Mouse (Mus musculus): ENCODE data around the gene Igf1r. TPM values are rescaled to one million over a fixed set of nuclear protein-coding genes. Genes with fewer than 3 reads are reported as not detected.

Gene Igf1r
- total and polyA plus RNA-seq, 3 experiments = 4.3 to 9.1 (median 6.1) TPM

DNA sequence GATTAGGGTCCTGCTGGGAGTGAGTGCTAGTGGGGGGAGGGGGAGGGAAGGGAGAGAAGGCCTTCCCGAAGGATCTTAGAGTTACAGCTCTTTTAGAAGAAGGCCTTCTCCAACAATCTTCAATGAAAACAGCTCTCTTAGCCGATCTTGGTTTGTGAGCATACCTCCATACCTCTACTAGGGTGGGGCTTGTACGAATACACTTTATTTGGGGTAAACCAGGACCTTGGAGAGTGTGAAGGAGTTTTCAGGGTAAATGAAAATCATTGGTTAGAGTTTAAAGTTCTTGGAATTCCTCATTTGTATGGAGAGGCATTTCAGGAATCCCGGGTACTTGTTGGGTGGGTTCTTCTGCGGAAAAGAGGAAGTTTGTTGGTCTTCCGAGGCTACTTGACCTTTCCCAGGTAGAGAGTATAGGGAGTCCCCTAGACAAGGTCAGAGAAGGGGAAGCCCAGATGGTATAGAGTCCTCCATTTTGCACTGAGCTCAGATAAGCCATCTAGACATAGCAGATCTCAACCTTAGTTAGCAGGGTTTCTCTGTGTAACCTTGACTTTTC, 307.0 kb downstream of the Igf1r start:
- Histone ChIP-seq H3K36me3 (replicated peaks) (no peaks in the 10 kb centered on the region), H3K9me3 (replicated peaks) (peaks cover 5% of the 10 kb centered on the region; the same call in 1 of the 2 replicates), H3K4me1 (ENCODE audit: insufficient read depth, low read depth, low read length) (no peaks in the 10 kb centered on the region), H3K27me3 (ENCODE audit: insufficient read depth, low read length) (peaks cover 12% of the 10 kb centered on the region; the same call in 1 of the 2 replicates), H3K4me3 (ENCODE audit: low read depth, low read length) (no peak overlapping the region)
- ATAC-seq (ENCODE audit: extremely low read depth, insufficient number of reproducible peaks, low FRiP score, poor library complexity, severe bottlenecking) (no peak), DNase-seq (ENCODE audit: low spot score) (no peak)
- no peak for TF ChIP-seq GATA1 (IDR thresholded peaks at IDR 0.05; ENCODE audit: borderline replicate concordance, low read length)
- TF ChIP-seq CTCF (IDR thresholded peaks at IDR 0.05; ENCODE audit: low read depth, low read length) = no peak
- no peak for TF ChIP-seq TAL1 (conservative IDR thresholded peaks at IDR 0.05; ENCODE audit: low read depth, low read length)

DNA sequence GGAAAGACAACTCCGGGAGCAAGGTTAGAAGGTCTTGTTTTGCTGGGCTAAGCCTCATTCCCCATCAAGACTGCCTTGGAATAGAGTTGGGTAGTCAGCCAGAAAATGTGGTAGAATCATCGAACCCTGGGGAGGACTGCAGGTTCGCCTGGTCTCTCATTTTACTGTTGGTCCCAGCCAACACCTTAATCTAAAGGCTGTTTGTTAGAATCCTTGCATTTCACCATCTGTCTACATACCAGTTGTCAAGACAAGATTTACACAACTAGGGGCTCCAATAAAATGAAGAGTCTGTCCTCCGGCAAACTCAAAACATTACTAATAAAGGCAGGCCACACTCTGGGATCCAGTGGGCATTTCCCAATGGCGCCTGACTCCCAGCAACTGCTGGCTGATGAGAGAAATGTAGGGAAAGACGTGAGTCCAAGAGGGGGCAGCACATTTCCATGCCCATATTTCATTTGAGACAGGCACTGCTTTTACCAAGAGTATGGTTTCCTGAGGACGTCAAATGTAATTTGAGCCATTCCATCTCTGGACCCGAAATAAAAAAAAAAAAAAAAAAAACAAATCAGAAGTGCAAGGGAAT, 310.1 kb downstream of the Igf1r start:
- H3K27me3 ChIP-seq (ENCODE audit: insufficient read depth, low read length) = peaks cover 18% of the 10 kb centered on the region
- no peaks in the 10 kb centered on the region for H3K4me1 ChIP-seq (ENCODE audit: insufficient read depth, low read depth, low read length)
- H3K36me3 ChIP-seq (replicated peaks) = no peaks in the 10 kb centered on the region
- TF ChIP-seq TAL1 (conservative IDR thresholded peaks at IDR 0.05; ENCODE audit: low read depth, low read length) = no peak
- TF ChIP-seq POLR2AphosphoS5 (IDR thresholded peaks at IDR 0.05; ENCODE audit: insufficient replicate concordance, low read depth, low read length) = no peak
- TF ChIP-seq GATA2 (IDR thresholded peaks at IDR 0.05; ENCODE audit: borderline replicate concordance, low read depth, low read length) = no peak
- TF ChIP-seq CTCF (IDR thresholded peaks at IDR 0.05; ENCODE audit: low read depth, low read length) = no peak
- TF ChIP-seq GATA1 (IDR thresholded peaks at IDR 0.05; ENCODE audit: borderline replicate concordance, low read length) = no peak
- DNase-seq (ENCODE audit: low spot score) = no peak
- H3K9me3 ChIP-seq (replicated peaks) = peaks cover 5% of the 10 kb centered on the region; the same call in 1 of the 2 replicates
- ATAC-seq (ENCODE audit: extremely low read depth, insufficient number of reproducible peaks, low FRiP score, poor library complexity, severe bottlenecking) = no peak
- H3K4me3 ChIP-seq (ENCODE audit: low read depth, low read length) = no peak overlapping the region

DNA sequence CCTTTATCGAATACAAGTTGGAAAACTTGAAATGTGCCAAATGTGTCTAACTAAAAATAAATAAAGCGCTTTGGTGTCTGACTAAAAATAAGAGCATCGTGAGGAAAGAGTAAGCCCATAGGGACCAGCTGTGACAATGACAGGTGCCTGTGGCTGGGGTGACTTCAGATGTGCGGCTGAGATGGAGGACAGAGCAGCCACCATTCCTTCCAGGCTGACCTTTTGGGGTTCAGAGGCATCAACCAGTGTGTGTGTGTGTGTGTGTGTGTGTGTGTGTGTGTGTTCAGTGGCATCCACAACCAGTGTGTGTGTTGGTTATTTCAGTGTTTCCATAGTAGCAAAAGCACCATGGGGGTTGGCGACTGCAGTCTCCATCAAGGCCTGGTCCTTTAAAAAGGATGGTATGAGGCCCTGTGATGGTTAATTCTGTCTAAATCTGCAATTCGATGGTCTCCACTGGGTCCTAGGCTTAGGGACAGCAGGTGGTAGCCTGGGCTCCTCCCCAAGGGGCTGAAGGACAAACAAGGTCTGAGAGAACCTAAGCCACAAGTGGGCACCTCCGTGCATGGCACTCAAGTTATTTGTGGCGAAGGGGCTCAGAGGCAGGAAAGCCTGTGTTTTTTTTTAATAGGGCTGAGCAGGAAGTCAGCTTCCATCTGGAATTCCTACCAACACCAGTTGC, 310.9 kb downstream of the Igf1r start:
- no peaks in the 10 kb centered on the region for H3K4me1 ChIP-seq (ENCODE audit: insufficient read depth, low read depth, low read length)
- TF ChIP-seq TAL1 (conservative IDR thresholded peaks at IDR 0.05; ENCODE audit: low read depth, low read length) = no peak
- no peak for TF ChIP-seq POLR2AphosphoS5 (IDR thresholded peaks at IDR 0.05; ENCODE audit: insufficient replicate concordance, low read depth, low read length)
- TF ChIP-seq GATA1 (IDR thresholded peaks at IDR 0.05; ENCODE audit: borderline replicate concordance, low read length) = no peak
- TF ChIP-seq CTCF (IDR thresholded peaks at IDR 0.05; ENCODE audit: low read depth, low read length) = no peak
- TF ChIP-seq GATA2 (IDR thresholded peaks at IDR 0.05; ENCODE audit: borderline replicate concordance, low read depth, low read length) = no peak
- DNase-seq (ENCODE audit: low spot score) (no peak), ATAC-seq (ENCODE audit: extremely low read depth, insufficient number of reproducible peaks, low FRiP score, poor library complexity, severe bottlenecking) (no peak)
- peaks cover 15% of the 10 kb centered on the region for H3K27me3 ChIP-seq (ENCODE audit: insufficient read depth, low read length)
- no peaks in the 10 kb centered on the region for H3K36me3 ChIP-seq (replicated peaks)
- no peak overlapping the region for H3K4me3 ChIP-seq (ENCODE audit: low read depth, low read length)
- H3K9me3 ChIP-seq (replicated peaks) = peaks cover 5% of the 10 kb centered on the region; the same call in 1 of the 2 replicates

DNA sequence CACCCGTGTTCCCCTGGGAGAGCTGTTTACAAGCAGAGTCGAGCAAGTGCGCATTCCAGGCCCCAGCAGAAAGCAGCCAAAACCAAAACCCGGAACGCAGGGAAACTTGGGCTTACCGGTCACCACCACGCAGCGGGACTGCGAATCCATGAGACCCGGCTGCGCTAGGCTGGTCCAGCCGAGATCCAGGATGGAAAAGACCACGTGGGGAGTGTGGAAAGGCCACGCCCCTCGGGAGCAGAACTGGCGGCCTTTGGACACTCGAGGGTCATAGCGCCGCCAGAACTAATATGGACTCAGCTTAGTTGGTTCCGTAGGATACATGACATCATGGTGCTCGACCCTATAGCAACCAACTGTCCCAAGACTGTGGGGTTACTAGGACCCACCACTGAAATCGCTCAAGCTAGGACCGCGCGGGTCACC, 311.4 kb downstream of the Igf1r start, which contains the start of gene Pgpep1l:
Gene Pgpep1l (minus strand): TSS at position 206 of the 426 bp plus-strand sequence.
- DNase-seq (ENCODE audit: low spot score) = no peak
- Histone ChIP-seq H3K4me3 (ENCODE audit: low read depth, low read length) (no peak within 1 kb of the TSS), H3K4me1 (ENCODE audit: insufficient read depth, low read depth, low read length) (no peaks in the 10 kb centered on the region), H3K36me3 (replicated peaks) (no peaks in the 10 kb centered on the region), H3K9me3 (replicated peaks) (peaks cover 2% of the 10 kb centered on the region; the same call in 1 of the 2 replicates), H3K27me3 (ENCODE audit: insufficient read depth, low read length) (peaks cover 14% of the 10 kb centered on the region)
- ATAC-seq (ENCODE audit: extremely low read depth, insufficient number of reproducible peaks, low FRiP score, poor library complexity, severe bottlenecking) = no peak
- TF ChIP-seq GATA1 (IDR thresholded peaks at IDR 0.05; ENCODE audit: borderline replicate concordance, low read length) (no peak), POLR2AphosphoS5 (IDR thresholded peaks at IDR 0.05; ENCODE audit: insufficient replicate concordance, low read depth, low read length) (no peak), TAL1 (conservative IDR thresholded peaks at IDR 0.05; ENCODE audit: low read depth, low read length) (no peak), GATA2 (IDR thresholded peaks at IDR 0.05; ENCODE audit: borderline replicate concordance, low read depth, low read length) (no peak), CTCF (IDR thresholded peaks at IDR 0.05; ENCODE audit: low read depth, low read length) (no peak)

- ATAC-seq (ENCODE audit: extremely low read depth, insufficient number of reproducible peaks, low FRiP score, poor library complexity, severe bottlenecking) = no peak
Observed at GRCm38 (mm10) chr7:68264531-68264930, 311.9 kb downstream of the Igf1r start.

DNA sequence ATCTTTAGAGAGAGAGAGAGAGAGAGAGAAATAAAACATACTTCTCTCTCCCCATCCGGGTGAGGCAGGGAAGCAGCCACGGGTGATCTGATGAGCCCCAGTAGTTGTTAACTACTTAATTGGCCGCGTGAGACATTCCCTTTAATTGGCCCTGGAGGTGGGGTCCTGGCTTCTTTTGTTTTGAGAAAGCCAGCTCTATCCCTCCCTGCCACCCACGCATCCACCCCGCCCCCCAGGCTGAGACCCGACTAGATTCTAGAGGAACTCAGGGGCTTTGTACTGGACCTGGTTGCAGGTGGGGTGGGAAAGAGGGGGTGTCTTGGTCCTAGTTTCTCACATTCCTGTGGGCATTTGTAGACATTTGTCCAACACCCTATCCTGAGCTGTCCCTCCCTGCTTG, 312.8 kb downstream of the Igf1r start:
- peaks cover 2% of the 10 kb centered on the region; the same call in 1 of the 2 replicates for H3K9me3 ChIP-seq (replicated peaks)
- DNase-seq (ENCODE audit: low spot score) = no peak
- H3K36me3 ChIP-seq (replicated peaks) = no peaks in the 10 kb centered on the region
- no peaks in the 10 kb centered on the region for H3K4me1 ChIP-seq (ENCODE audit: insufficient read depth, low read depth, low read length)
- no peak for ATAC-seq (ENCODE audit: extremely low read depth, insufficient number of reproducible peaks, low FRiP score, poor library complexity, severe bottlenecking)
- TF ChIP-seq POLR2AphosphoS5 (IDR thresholded peaks at IDR 0.05; ENCODE audit: insufficient replicate concordance, low read depth, low read length) (no peak), GATA1 (IDR thresholded peaks at IDR 0.05; ENCODE audit: borderline replicate concordance, low read length) (no peak), CTCF (IDR thresholded peaks at IDR 0.05; ENCODE audit: low read depth, low read length) (no peak), TAL1 (conservative IDR thresholded peaks at IDR 0.05; ENCODE audit: low read depth, low read length) (no peak), GATA2 (IDR thresholded peaks at IDR 0.05; ENCODE audit: borderline replicate concordance, low read depth, low read length) (no peak)
- H3K4me3 ChIP-seq (ENCODE audit: low read depth, low read length) = no peak overlapping the region
- H3K27me3 ChIP-seq (ENCODE audit: insufficient read depth, low read length) = peaks cover 14% of the 10 kb centered on the region

More at GRCm38 (mm10) chr7:68264531-68264930, 311.9 kb downstream of the Igf1r start:
- H3K27me3 ChIP-seq (ENCODE audit: insufficient read depth, low read length) = peaks cover 14% of the 10 kb centered on the region
- TF ChIP-seq CTCF (IDR thresholded peaks at IDR 0.05; ENCODE audit: low read depth, low read length) (no peak), POLR2AphosphoS5 (IDR thresholded peaks at IDR 0.05; ENCODE audit: insufficient replicate concordance, low read depth, low read length) (no peak), GATA1 (IDR thresholded peaks at IDR 0.05; ENCODE audit: borderline replicate concordance, low read length) (no peak), GATA2 (IDR thresholded peaks at IDR 0.05; ENCODE audit: borderline replicate concordance, low read depth, low read length) (no peak), TAL1 (conservative IDR thresholded peaks at IDR 0.05; ENCODE audit: low read depth, low read length) (no peak)
- H3K9me3 ChIP-seq (replicated peaks) = peaks cover 2% of the 10 kb centered on the region; the same call in 1 of the 2 replicates
- H3K4me3 ChIP-seq (ENCODE audit: low read depth, low read length) = no peak overlapping the region
- DNase-seq (ENCODE audit: low spot score) = no peak
- H3K4me1 ChIP-seq (ENCODE audit: insufficient read depth, low read depth, low read length) = no peaks in the 10 kb centered on the region
- H3K36me3 ChIP-seq (replicated peaks) = no peaks in the 10 kb centered on the region
